Mouse (Mus musculus): ENCODE results near the gene Las1l.

DNA sequence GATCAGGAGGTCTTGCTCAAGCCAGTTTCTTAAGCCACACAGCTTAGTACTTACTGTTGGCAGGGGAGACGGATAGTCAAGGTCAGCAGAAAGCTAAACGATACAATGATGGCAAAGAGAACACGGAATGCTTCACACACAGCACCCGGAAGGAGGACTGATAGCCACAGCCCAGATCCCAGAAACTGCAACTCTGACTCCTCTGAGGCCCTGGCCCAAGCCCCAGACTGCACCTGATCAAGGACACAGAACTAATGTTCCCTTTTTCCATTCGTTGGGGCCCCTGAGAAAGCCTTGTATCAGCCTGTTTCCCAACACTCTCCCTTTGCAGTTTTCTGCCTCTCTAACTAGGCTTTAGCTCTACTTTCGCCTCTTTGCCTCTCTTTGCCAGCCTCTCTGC lies 8.3 kb upstream of the Las1l start:
- TF ChIP-seq EP300 (IDR thresholded peaks at IDR 0.05; ENCODE audit: insufficient read depth, low read depth, low read length) (no peak), POLR2A (IDR thresholded peaks at IDR 0.05; ENCODE audit: insufficient read depth, low read depth, low read length) (no peak), CTCF (IDR thresholded peaks at IDR 0.05) (no peak)

Measured in heart, adult 2 months (tissue).